Mouse (Mus musculus): ENCODE measurements around the gene Zfp819.
"Not testable (repeated sequence)": the region's sequence is repeated elsewhere in the genome, so short reads cannot be mapped to it uniquely, and the experiment has no call there.

DNA sequence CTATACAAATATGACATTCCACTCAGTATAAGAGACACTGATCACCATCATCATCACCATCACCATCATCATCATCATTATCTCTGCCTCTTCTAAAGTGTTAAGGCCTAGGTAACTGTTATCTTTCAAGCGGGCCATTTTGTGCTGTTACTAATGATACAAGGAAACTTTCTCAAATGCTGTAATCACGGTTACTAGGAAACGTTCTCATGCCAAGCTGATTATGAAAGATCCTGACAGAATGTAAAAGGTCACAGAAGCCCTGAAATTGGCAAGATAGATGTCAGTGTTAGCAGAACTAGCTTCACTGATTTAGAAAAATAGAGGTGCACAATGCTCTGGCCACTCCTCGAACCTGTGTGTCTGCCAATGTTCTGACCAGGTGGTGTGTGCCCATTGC, 60.3 kb downstream of the Zfp819 start:
- not testable (repeated sequence) for TF ChIP-seq CTCF (IDR thresholded peaks at IDR 0.05; ENCODE audit: extremely low read depth, insufficient read depth, insufficient read length, insufficient replicate concordance); POLR2A (IDR thresholded peaks at IDR 0.05; ENCODE audit: low read depth, low read length)

Data from spleen, adult 2 months (tissue).